Mouse (Mus musculus): Measurements from ENCODE around the gene Cacul1.

Gene Cacul1

GRCm38 (mm10) chr19:60530171-60530570 is 50.7 kb downstream of the Cacul1 start:
- DNase-seq (ENCODE audit: low read depth, low spot score): no peak

GRCm38 (mm10) chr19:60529302-60529701 is 51.5 kb downstream of the Cacul1 start:
- DNase-seq (ENCODE audit: low read depth, low spot score): no peak

GRCm38 (mm10) chr19:60528602-60529001 is 52.2 kb downstream of the Cacul1 start:
- DNase-seq (ENCODE audit: low read depth, low spot score): no peak

- DNase-seq (ENCODE audit: low read depth, low spot score): no peak
Observed at GRCm38 (mm10) chr19:60526876-60527275, 53.9 kb downstream of the Cacul1 start.

- peak; percentile 60 for DNase-seq (ENCODE audit: low read depth, low spot score)
Observed at GRCm38 (mm10) chr19:60525086-60525485, 55.7 kb downstream of the Cacul1 start.

- DNase-seq (ENCODE audit: low read depth, low spot score): no peak
Observed at GRCm38 (mm10) chr19:60524678-60525077, 56.1 kb downstream of the Cacul1 start.

GRCm38 (mm10) chr19:60520131-60520530 is 60.7 kb downstream of the Cacul1 start:
- no peak for DNase-seq (ENCODE audit: low read depth, low spot score)

- DNase-seq (ENCODE audit: low read depth, low spot score): no peak
Observed at GRCm38 (mm10) chr19:60515064-60515463, 65.8 kb downstream of the Cacul1 start.

GRCm38 (mm10) chr19:60513431-60513830 is 67.4 kb downstream of the Cacul1 start:
- no peak for DNase-seq (ENCODE audit: low read depth, low spot score)

- no peak for DNase-seq (ENCODE audit: low read depth, low spot score)
Observed at GRCm38 (mm10) chr19:60500209-60500608, 80.6 kb downstream of the Cacul1 start.

GRCm38 (mm10) chr19:60497171-60497570 is 83.7 kb downstream of the Cacul1 start:
- no peak for DNase-seq (ENCODE audit: low read depth, low spot score)

GRCm38 (mm10) chr19:60495772-60496171 is 85.1 kb downstream of the Cacul1 start:
- DNase-seq (ENCODE audit: low read depth, low spot score): no peak

GRCm38 (mm10) chr19:60489566-60489965 is 91.3 kb downstream of the Cacul1 start:
- DNase-seq (ENCODE audit: low read depth, low spot score): no peak

GRCm38 (mm10) chr19:60485261-60485660 is 95.6 kb downstream of the Cacul1 start:
- DNase-seq (ENCODE audit: low read depth, low spot score): no peak

GRCm38 (mm10) chr19:60478859-60479258 is 102.0 kb downstream of the Cacul1 start:
- no peak for DNase-seq (ENCODE audit: low read depth, low spot score)

- no peak for DNase-seq (ENCODE audit: low read depth, low spot score)
Observed at GRCm38 (mm10) chr19:60477788-60478187, 103.0 kb downstream of the Cacul1 start.

Measured in ZHBTc4 (cell line).